Mouse (Mus musculus): ENCODE data around the gene Dll1.

The Dll1 gene

DNA sequence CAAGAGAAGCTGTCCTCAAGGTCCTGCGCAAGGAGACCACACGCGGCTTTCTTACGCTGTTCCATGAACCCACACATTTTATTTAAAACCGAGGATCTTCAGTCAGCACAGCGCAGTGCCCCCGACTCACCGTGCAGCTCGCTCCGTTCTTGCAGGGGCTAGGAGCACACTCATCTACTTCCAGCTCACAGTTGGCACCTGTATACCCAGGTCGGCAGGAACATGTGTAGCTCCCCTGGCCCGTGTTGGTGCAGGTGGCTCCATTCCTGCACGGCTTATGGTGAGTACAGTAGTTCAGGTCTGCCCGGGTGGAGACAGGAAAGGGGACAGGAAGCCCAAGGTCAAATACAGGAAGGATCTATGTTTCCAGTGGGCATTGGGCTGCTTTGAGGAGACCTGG, 6.3 kb downstream of the Dll1 start:
- no peak for TF ChIP-seq GATA4 (IDR thresholded peaks at IDR 0.05; ENCODE audit: insufficient replicate concordance, low read length)

DNA sequence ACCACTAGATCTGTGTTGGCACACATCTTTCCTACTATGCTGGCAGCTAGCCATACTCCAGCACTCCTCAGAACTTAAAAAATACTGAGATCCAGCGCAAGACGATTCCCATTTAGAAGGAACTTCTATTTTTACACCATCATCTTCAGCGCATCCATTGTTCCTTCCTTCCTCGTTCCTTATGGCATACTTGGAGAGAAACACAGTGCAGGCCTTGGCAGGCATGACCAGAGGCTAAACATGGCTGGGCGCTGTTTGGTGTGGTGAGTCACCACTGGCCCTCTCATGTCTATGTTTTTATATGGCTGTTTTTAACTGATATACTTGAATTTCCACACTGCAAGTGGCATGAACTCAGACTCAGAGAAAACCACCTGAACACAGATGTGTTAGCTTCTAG, 11.0 kb downstream of the Dll1 start:
- no peak for TF ChIP-seq GATA4 (IDR thresholded peaks at IDR 0.05; ENCODE audit: insufficient replicate concordance, low read length)

- TF ChIP-seq GATA4 (IDR thresholded peaks at IDR 0.05; ENCODE audit: insufficient replicate concordance, low read length): no peak
Observed at GRCm38 (mm10) chr17:15363656-15364055, 13.0 kb downstream of the Dll1 start.

- no peak for TF ChIP-seq GATA4 (IDR thresholded peaks at IDR 0.05; ENCODE audit: insufficient replicate concordance, low read length)
Observed at GRCm38 (mm10) chr17:15357071-15357470, 19.6 kb downstream of the Dll1 start.

DNA sequence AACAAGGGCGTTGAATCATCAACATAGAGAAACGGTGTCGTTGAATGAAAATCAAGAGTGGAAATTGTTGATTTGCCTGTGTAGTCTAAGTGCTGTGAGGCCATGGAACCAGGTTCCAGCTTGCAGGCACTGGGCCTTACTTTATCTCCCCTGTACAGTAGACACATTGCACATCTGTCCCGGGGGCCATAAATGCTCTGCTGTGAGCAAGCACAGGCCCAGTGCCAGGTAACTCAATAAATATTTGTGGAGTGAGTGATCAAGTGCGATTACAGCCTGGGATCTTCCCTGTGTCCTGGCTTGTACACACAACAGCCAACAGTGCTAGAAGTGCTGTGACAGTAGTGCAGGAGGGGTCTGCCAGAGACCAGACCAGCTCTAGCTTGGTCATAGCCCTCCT, 20.1 kb downstream of the Dll1 start:
- no peak for TF ChIP-seq GATA4 (IDR thresholded peaks at IDR 0.05; ENCODE audit: insufficient replicate concordance, low read length)

GRCm38 (mm10) chr17:15355072-15355471, 21.6 kb downstream of the Dll1 start:
- no peak for TF ChIP-seq GATA4 (IDR thresholded peaks at IDR 0.05; ENCODE audit: insufficient replicate concordance, low read length)

- no peak for TF ChIP-seq GATA4 (IDR thresholded peaks at IDR 0.05; ENCODE audit: insufficient replicate concordance, low read length)
Observed at GRCm38 (mm10) chr17:15354006-15354405, 22.7 kb downstream of the Dll1 start.

DNA sequence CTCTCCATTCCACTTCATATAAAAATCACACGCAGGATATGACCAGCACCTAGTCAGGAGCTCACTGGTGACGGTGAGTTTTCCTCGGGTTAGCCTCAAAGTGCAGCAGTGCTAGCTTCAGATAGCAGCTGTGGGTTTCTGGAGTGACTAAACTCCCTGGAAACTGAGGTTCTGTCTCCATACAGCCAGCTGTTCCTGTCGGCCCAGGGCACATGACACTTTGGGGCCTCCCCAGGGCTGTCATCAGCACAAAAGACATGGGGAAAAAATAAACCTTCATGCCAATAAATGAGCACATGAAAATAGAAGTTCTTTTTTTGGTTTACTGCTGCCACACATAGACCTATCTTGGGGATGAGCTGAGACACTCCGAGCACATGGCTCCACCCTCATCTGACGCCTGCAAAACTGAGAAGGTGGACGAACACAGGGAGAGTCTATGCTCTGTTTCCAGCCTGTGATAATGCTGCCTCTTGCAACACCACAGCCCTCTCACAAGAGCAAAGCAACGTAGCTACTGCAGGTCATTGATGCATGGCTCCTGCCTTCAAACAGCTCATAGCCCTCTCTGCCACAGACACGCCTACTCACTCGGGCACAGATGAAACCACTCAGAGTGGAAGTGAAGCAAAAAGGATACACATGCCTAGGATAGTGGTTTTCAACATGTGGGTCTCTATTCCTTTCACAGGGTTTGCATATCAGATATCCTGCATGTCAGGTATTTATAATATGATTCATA, 23.6 kb downstream of the Dll1 start:
- no peak for TF ChIP-seq GATA4 (IDR thresholded peaks at IDR 0.05; ENCODE audit: insufficient replicate concordance, low read length)

- TF ChIP-seq GATA4 (IDR thresholded peaks at IDR 0.05; ENCODE audit: insufficient replicate concordance, low read length): no peak
Observed at GRCm38 (mm10) chr17:15350152-15350551, 26.5 kb downstream of the Dll1 start.

- TF ChIP-seq GATA4 (IDR thresholded peaks at IDR 0.05; ENCODE audit: insufficient replicate concordance, low read length): no peak
Observed at GRCm38 (mm10) chr17:15343071-15343822, 33.4 kb downstream of the Dll1 start.

GRCm38 (mm10) chr17:15337906-15338305, 38.8 kb downstream of the Dll1 start:
- TF ChIP-seq GATA4 (IDR thresholded peaks at IDR 0.05; ENCODE audit: insufficient replicate concordance, low read length): no peak

GRCm38 (mm10) chr17:15329740-15330318, 46.8 kb downstream of the Dll1 start:
- TF ChIP-seq GATA4 (IDR thresholded peaks at IDR 0.05; ENCODE audit: insufficient replicate concordance, low read length): no peak

GRCm38 (mm10) chr17:15327106-15327505, 49.6 kb downstream of the Dll1 start:
- no peak for TF ChIP-seq GATA4 (IDR thresholded peaks at IDR 0.05; ENCODE audit: insufficient replicate concordance, low read length)

DNA sequence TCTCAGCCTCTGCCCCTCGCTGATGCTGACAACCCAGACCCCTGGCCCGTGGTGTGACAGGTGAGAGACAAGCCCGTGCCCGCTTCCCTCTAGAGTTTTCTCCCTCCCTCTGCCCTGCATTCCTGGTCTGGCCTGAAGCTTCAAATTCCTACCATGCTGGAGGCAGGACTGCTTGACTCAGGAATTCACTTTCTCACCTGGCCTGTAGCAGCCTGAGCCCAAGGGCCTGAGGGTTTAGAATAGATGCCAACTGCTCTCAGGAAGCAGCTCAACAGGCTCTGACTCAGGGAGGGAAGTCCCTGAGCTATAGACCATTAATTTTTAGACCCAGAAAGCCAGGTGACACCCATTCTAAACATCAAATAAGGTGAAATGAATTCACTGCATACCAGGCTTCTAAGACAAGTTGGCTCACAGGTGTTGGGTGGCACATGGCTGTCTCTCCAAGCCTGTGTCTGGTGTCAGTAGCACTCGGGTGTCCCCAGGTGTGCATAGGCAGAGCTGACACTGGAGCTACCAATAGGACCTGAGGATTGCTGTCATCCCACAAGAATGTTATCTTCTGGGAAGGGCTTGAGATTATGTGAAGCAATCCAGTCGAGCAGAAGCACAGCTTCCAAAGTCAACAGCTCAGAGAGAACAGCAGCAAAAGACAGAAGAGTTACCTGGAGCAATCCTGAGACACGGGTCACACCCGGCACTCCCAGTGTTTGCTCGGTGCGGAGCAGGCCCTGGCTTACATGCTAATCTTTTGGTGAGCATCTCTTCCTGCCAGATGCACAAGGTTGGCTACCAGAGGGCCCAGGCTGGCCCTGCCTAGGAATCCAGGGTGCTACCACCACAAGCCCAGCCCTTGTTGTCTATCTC, 50.5 kb downstream of the Dll1 start:
- TF ChIP-seq GATA4 (IDR thresholded peaks at IDR 0.05; ENCODE audit: insufficient replicate concordance, low read length): no peak

- TF ChIP-seq GATA4 (IDR thresholded peaks at IDR 0.05; ENCODE audit: insufficient replicate concordance, low read length): no peak
Observed at GRCm38 (mm10) chr17:15323191-15323834, 53.4 kb downstream of the Dll1 start.

All from liver, adult (tissue).